Mouse (Mus musculus) MEL-GATA-1-ER (cell line): ENCODE data around the gene Usp43.

Experiments used
- DNase-seq: peaks from one replicate; pipeline ENCODE4 v3.0.0-alpha.2; 2012; ENCODE audit warnings: low read depth; ENCODE audit errors: extremely low read depth

Gene Usp43

DNA sequence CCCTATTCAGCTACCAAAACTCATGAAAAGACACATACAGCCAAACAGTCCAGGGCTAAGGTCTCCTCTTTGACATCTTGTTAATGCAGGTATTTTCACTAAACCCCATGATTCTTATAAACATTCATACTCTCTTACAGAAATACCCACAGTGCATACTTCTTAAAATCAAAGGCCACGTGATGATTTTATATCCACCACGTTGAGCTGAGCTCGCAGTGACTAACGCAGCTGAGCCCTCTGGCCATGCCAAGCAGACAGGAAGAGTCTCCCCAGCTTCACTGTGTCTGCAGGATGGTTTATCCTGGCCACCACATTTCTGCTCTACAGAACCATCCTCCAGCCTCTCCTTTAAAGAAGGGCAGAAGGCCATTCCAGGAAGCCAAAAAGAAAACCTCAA is 18.2 kb downstream of the Usp43 start:
- no peak for DNase-seq

- peak; percentile 1 for DNase-seq
Observed at GRCm38 (mm10) chr11:67897064-67897560, 24.8 kb downstream of the Usp43 start.

- no peak for DNase-seq
Observed at GRCm38 (mm10) chr11:67895641-67896040, 26.3 kb downstream of the Usp43 start.

GRCm38 (mm10) chr11:67888521-67888920 is 33.4 kb downstream of the Usp43 start:
- no peak for DNase-seq

DNA sequence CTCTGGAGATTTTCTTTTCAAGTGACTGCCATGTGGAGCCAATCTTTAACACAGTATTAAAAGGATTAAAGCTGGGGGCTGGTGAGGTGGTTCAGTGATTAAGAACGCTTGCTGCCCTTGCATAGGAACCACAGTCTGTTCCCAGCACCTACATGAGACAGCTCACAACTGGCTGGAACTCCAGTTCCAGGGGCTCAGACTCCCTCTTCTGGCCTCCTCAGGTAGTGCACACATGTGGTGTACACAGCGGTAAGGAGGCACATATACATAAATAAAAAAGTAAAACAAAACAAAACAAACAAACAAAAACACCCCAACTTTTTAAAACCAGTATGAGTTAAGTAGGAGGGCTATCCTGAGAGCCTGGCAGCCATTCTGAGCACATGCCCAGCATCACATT is 36.0 kb downstream of the Usp43 start:
- no peak for DNase-seq

DNA sequence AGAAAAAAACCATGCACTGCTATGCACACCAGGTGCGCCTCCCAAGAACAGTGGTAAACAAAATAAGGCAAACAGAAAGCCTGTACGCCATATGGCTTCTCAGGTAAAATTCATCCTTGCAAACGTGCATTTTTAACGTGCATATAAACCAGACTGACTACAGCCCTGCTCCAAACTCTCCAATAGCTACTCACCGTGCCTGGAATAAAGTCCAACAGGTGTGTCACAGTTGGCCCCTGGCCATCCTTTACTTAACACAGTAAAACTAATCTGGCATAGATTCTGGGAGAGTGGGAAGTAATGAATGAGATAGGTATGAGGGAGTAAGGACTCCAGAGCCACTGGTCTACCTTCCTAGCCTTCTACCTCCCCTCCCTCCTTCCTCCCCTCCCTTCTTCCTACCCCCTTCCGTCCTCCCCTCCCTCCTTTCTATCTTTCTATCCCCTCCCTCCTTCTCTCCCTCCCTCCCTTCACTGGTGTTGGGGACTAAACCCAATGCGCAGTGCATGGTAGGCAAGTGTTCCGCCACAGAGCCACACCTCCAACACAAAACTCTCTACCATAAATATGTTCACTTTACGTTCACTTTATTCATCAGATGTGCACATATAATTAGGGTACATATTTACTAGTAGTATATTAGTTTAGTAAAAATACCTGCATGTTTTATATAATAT is 56.3 kb downstream of the Usp43 start:
- DNase-seq: no peak

GRCm38 (mm10) chr11:67865100-67865499 is 56.9 kb downstream of the Usp43 start:
- no peak for DNase-seq

GRCm38 (mm10) chr11:67861399-67861838 is 60.5 kb downstream of the Usp43 start:
- DNase-seq: no peak

DNA sequence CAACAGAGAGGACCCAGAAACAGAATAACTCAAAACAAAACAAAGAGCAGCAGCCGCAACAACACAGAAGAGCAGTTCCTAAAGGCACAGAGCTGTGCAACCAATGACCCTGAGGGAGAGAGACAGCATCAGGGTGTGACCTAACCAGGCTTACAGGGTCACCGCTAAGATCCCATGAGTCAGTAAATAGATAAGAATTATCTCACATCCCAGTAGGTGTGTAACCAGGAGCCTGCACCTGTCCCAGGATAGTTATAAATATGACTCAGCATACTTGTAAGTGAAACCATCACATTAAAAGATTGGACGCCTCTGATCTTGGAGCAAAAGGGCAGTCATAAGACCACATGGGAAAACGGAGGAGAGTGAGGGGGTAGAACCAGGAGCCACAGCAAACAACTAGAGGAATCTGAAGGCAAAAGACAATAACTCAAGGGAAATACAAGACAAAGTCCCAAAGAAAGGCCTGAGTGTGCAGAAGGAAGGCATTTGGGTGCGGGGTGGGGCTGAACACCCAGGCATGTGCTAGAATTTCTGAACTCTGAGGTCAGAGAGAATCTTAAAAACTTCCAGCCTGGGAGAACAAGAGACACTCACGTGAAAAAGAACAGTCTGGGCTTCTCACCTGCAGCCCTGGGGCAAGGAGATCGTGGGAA is 61.1 kb downstream of the Usp43 start:
- DNase-seq: no peak

- DNase-seq: no peak
Observed at GRCm38 (mm10) chr11:67858518-67858917, 63.4 kb downstream of the Usp43 start.

- DNase-seq: no peak
Observed at GRCm38 (mm10) chr11:67855035-67855434, 66.9 kb downstream of the Usp43 start.

DNA sequence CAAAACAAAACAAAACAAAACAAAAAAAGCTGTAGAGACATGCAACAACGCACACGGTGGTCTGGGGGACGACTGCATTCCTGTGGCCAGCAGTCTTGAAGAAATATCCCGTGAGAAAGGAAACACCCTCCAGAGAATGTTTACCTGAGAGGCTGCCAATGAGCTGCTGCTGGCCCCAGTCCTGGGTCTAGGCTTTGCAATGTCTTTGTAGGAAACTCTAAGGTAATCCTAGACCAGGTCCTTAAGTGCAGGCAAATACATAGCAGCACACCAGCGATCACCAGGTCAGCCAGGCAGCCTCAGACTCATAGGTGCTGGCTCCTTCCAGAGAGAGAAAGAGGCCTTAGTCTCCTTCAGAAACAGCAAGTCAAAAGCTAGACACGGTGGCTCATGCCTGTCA is 68.0 kb downstream of the Usp43 start:
- DNase-seq: no peak

DNA sequence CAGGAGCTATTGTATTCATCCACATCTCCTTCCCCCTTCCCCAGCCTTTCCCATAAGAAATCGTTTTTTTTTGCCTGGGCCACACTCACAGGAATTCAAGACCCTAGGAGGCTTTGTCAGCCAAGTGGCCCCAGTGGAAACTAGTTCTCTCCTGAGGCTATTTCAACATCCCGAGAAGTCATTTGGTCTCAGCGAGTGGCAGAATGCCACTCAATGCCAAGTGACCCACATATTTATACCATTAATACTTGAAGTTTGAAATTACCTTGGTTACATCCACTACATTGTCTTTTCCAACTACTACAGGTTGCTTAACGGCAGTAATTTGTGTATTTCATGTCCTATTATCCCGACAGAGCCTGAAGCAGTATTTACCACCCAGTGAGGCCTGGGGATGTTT is 70.2 kb downstream of the Usp43 start:
- no peak for DNase-seq

DNA sequence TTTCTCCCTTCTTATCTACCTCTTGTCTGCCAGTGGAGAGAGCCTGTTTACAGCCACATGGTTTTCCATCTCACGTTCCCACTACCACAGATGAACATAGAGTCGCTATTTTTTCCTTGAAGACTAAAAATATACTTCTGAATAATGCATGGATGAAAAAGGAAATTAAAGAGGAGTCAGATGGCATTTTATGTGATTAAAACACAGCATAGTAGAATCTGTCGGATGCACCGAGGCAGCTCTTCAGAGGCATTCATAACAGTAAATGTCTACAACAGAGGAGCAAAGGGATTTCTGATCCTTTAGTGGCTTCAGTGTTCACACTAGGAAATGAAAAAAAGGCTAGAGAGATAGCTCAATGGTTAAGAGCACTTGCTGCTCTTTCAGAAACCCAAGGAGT is 76.8 kb downstream of the Usp43 start:
- DNase-seq: no peak

DNA sequence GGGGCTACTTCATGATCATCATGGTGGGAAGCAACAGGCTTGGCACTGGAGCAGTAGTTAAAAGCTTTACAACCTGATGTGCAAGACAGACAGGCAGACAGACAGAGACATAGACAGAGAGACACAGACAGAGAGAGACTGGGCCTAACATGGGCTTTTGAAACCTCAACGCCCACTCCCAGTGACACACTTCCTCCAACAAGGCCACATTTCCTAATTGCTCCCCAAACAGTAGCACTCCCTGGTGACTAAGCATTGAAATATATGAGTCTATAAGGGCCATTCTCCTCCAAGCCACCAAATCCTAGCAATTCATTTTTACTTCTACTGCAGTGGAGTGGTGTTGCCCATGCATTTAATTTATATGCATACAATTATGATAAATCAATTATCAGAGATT is 82.1 kb downstream of the Usp43 start:
- no peak for DNase-seq

- DNase-seq: no peak
Observed at GRCm38 (mm10) chr11:67835408-67836078, 86.4 kb downstream of the Usp43 start.

DNA sequence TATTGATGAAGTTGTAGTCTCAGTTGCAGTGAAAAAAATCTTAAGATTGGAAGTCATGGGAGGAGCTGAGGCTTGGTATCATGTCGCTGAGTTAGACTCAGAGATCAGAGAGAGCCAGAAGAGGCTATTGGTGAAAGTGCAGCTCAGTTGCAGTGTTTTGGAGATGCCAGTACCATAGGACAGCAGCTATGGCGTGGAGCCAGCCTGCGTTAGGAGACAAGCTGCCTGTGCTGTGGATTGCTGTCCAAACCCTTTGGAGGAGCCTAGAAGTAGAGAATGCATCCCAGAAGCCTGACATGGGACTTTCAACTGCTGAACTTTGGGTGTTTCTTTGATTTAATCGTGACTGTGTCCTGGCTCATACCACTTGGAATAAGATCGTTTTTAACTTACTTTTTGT is 90.1 kb downstream of the Usp43 start:
- DNase-seq: no peak

GRCm38 (mm10) chr11:67829530-67829929 is 92.4 kb downstream of the Usp43 start:
- DNase-seq: no peak

- DNase-seq: no peak
Observed at GRCm38 (mm10) chr11:67828360-67829059, 93.4 kb downstream of the Usp43 start.

DNA sequence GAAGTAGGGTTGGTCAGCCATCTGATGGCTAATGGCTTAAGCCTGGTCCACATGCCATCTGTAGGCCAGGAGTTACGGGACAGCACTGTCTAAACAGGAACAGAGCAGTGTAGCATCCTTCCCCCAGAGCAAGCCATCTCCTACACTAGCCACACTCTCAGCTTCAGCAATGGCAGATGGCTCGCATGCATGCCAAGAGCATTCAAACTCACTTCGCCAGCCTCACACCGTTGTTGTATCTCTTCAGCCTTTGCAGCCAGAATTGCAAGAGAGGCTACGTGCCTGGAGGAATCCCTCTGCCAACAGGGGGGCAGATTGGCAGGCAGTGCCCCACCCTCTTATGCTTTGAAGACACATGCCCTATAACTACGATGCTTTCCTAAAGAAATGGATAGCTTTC is 100.4 kb downstream of the Usp43 start:
- no peak for DNase-seq

DNA sequence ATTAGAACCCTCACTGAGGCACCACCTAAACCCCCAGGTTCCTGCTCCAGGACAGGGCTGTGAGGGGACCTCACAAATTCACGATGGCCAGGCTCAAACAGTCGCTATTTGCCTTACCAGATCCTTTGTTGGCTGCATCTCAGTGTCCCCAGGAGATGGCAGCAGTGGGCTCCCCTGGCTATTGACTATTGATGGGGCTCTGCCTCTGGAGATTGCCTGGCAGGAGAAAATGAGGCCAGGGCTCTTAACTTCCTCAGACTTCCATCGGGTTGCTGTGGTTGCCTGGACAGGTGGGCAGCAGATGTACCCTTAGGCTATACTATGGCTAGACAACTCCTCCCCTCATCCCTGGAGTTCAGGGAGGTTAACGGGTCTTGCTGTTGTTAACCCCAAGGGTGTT is 101.7 kb downstream of the Usp43 start:
- no peak for DNase-seq

- no peak for DNase-seq
Observed at GRCm38 (mm10) chr11:67819604-67820003, 102.3 kb downstream of the Usp43 start.
